Mouse (Mus musculus) kidney, adult 2 months (tissue): ENCODE measurements around the gene Rab5b. TPM values are rescaled to one million over a fixed set of nuclear protein-coding genes. Genes with fewer than 3 reads are reported as not detected.

ENCODE experiments used
- DNase-seq: peaks from one replicate; pipeline ENCODE4 v3.0.0; 2021
- H3K27ac ChIP-seq: fragments of 200-500 bp; 2 replicates; pipeline ENCODE4 v1.5.1; 2012; ENCODE audit warnings: low read depth, low read length, control low read depth, inconsistent platforms; ENCODE audit not compliant: insufficient read depth
- H3K27me3 ChIP-seq: fragments of 200-500 bp; replicated peaks from 2 replicates; pipeline ENCODE4 v1.6.1; 2012; ENCODE audit warnings: mild to moderate bottlenecking, moderate library complexity, low read length, inconsistent platforms; ENCODE audit not compliant: control insufficient read depth, insufficient read depth
- H3K36me3 ChIP-seq: fragments of 200-500 bp; 2 replicates; pipeline ENCODE4 v1.6.1; 2012; ENCODE audit warnings: mild to moderate bottlenecking, moderate library complexity, low read length, inconsistent platforms; ENCODE audit not compliant: control insufficient read depth, insufficient read depth
- H3K4me1 ChIP-seq: fragments of 200-500 bp; 2 replicates; pipeline ENCODE4 v1.6.1; 2011; ENCODE audit warnings: low read length; ENCODE audit not compliant: control insufficient read depth, insufficient read depth
- H3K4me3 ChIP-seq: fragments of 200-500 bp; 2 replicates; pipeline ENCODE4 v1.5.1; 2011; ENCODE audit warnings: mild to moderate bottlenecking, low read depth, low read length, control low read depth; ENCODE audit not compliant: insufficient read depth
- CTCF ChIP-seq: fragments of 200-500 bp; conservative IDR thresholded peaks from 2 replicates; pipeline ENCODE4 v1.5.1; 2011; ENCODE audit warnings: low read depth, mild to moderate bottlenecking, control low read depth, low read length, moderate library complexity, mixed read lengths; ENCODE audit not compliant: insufficient read depth, insufficient read length
- POLR2A ChIP-seq: fragments of 200-500 bp; IDR thresholded peaks from one replicate; pipeline ENCODE4 v1.6.1; 2011; ENCODE audit warnings: low read depth, low read length, control low read depth
- WGBS: fragments of 180-500 bp; shearing (Covaris S2); methylation state at CpG from one replicate; pipeline ENCODE4 v1.1.7; 2018; 5-methylcytosine and 5-hydroxymethylcytosine counted together
- polyA plus RNA-seq: library from polyadenylated mRNA; depleted of rRNA; stranded (reverse); fragments of >200 nt; gene quantifications from 2 replicates; pipeline ENCODE4 v1.2.3, GENCODE M21; 2012

Rab5b gene
- polyA plus RNA-seq, 1 experiment = 111 TPM

- no peak for TF ChIP-seq POLR2A
- no peak for TF ChIP-seq CTCF
- 0 out of 2 replicates have a peak overlapping the region, but pooled peaks have one; percentile 15 for H3K4me3 ChIP-seq
- WGBS = 9% methylated on average over 11 of the region's 11 CpGs
- H3K27ac ChIP-seq = no peak overlapping the region
- H3K36me3 ChIP-seq = no peaks in the 10 kb centered on the region
- peaks cover 3% of the 10 kb centered on the region; the same call in 1 of the 2 replicates for H3K4me1 ChIP-seq
- H3K27me3 ChIP-seq = no peaks in the 10 kb centered on the region
- DNase-seq = no peak
Observed at GRCm38 (mm10) chr10:128705317-128705693, 9.2 kb upstream of the Rab5b start.

GRCm38 (mm10) chr10:128704491-128705316, 8.6 kb upstream of the Rab5b start, which contains the start of gene Cdk2:
Cdk2 (minus strand) TSS chr10:128705031.
- peak; percentile 97 for DNase-seq
- WGBS = under 1% methylated on average over 62 of the region's 62 CpGs
- Histone ChIP-seq H3K27me3 (no peaks in the 10 kb centered on the region), H3K4me3 (peak within 1 kb of the TSS; percentile 73), H3K27ac (peak within 1 kb of the TSS; percentile 40; the same call in 1 of the 2 replicates), H3K4me1 (peaks cover 3% of the 10 kb centered on the region; the same call in 1 of the 2 replicates), H3K36me3 (no peaks in the 10 kb centered on the region)
- peak; percentile 61 for TF ChIP-seq POLR2A
- no peak for TF ChIP-seq CTCF

- H3K36me3 ChIP-seq = no peaks in the 10 kb centered on the region
- peak within 1 kb of the TSS; percentile 40; the same call in 1 of the 2 replicates for H3K27ac ChIP-seq
- peaks cover 4% of the 10 kb centered on the region; the same call in 1 of the 2 replicates for H3K4me1 ChIP-seq
- peak within 1 kb of the TSS; percentile 73 for H3K4me3 ChIP-seq
- whole genome bisulfite sequencing = 31% methylated on average over 4 of the region's 4 CpGs
- DNase-seq = no peak
- no peaks in the 10 kb centered on the region for H3K27me3 ChIP-seq
- TF ChIP-seq POLR2A = no peak
- no peak for TF ChIP-seq CTCF
Observed at GRCm38 (mm10) chr10:128703895-128704294, 7.8 kb upstream of the Rab5b start, which contains the start of gene Pmel. Pmel (plus strand) TSS chr10:128704195.

GRCm38 (mm10) chr10:128702328-128703007, 6.4 kb upstream of the Rab5b start:
- Histone ChIP-seq H3K27ac (no peak overlapping the region), H3K4me3 (no peak overlapping the region), H3K27me3 (no peaks in the 10 kb centered on the region), H3K36me3 (no peaks in the 10 kb centered on the region), H3K4me1 (peaks cover 10% of the 10 kb centered on the region; the same call in 1 of the 2 replicates)
- TF ChIP-seq POLR2A = no peak
- TF ChIP-seq CTCF = no peak
- no peak for DNase-seq
- 78% methylated on average over 6 of the region's 6 CpGs for WGBS

- 96% methylated on average over 5 of the region's 5 CpGs for WGBS
- Histone ChIP-seq H3K4me3 (no peak overlapping the region), H3K36me3 (no peaks in the 10 kb centered on the region), H3K27me3 (no peaks in the 10 kb centered on the region), H3K4me1 (peaks cover 15% of the 10 kb centered on the region; the same call in 1 of the 2 replicates), H3K27ac (no peak overlapping the region)
- no peak for TF ChIP-seq CTCF
- TF ChIP-seq POLR2A = no peak
- DNase-seq = no peak
Observed at GRCm38 (mm10) chr10:128700712-128701111, 4.6 kb upstream of the Rab5b start.

- TF ChIP-seq POLR2A = no peak
- TF ChIP-seq CTCF = no peak
- DNase-seq = no peak
- Histone ChIP-seq H3K36me3 (no peaks in the 10 kb centered on the region), H3K27me3 (no peaks in the 10 kb centered on the region), H3K4me3 (no peak overlapping the region), H3K4me1 (peaks cover 12% of the 10 kb centered on the region; the same call in 1 of the 2 replicates), H3K27ac (no peak overlapping the region)
- WGBS = 82% methylated on average over 11 of the region's 11 CpGs
Observed at GRCm38 (mm10) chr10:128699611-128700010, 3.5 kb upstream of the Rab5b start.

GRCm38 (mm10) chr10:128699006-128699405, 2.9 kb upstream of the Rab5b start:
- WGBS = 54% methylated on average over 5 of the region's 5 CpGs
- DNase-seq = peak; percentile 78
- no peaks in the 10 kb centered on the region for H3K36me3 ChIP-seq
- H3K27me3 ChIP-seq = no peaks in the 10 kb centered on the region
- peaks cover 12% of the 10 kb centered on the region; the same call in 1 of the 2 replicates for H3K4me1 ChIP-seq
- H3K27ac ChIP-seq = no peak overlapping the region
- no peak overlapping the region for H3K4me3 ChIP-seq
- no peak for TF ChIP-seq CTCF
- no peak for TF ChIP-seq POLR2A
